Mouse (Mus musculus) intestine, embryonic 16.5 days (tissue): ENCODE data around the gene 4931409K22Rik. TPM values are rescaled to one million over a fixed set of nuclear protein-coding genes. Genes with fewer than 3 reads are reported as not detected.

ENCODE experiments used
- ATAC-seq: fragments of 200-750 bp; cut with Nextera tagmentation; 2 replicates; pipeline ENCODE4 v1.8.0; 2017; ENCODE audit warnings: moderate TSS enrichment, moderate library complexity
- H3K27ac ChIP-seq: fragments of 300-500 bp; sonication (generic); 2 replicates; pipeline ENCODE4 v1.5.1; 2014; ENCODE audit warnings: mild to moderate bottlenecking, low read length
- H3K27me3 ChIP-seq: fragments of 300-500 bp; sonication (generic); replicated peaks from 2 replicates; pipeline ENCODE4 v1.6.1; 2014; ENCODE audit warnings: low read length, control low read depth, mixed read lengths; ENCODE audit not compliant: control insufficient read depth, insufficient read depth
- H3K36me3 ChIP-seq: fragments of 300-500 bp; sonication (generic); 2 replicates; pipeline ENCODE4 v1.6.1; 2014; ENCODE audit warnings: low read length, control low read depth; ENCODE audit not compliant: control insufficient read depth, insufficient read depth
- H3K4me1 ChIP-seq: fragments of 300-500 bp; sonication (generic); 2 replicates; pipeline ENCODE4 v1.6.1; 2014; ENCODE audit warnings: low read length, control low read depth, mixed read lengths; ENCODE audit not compliant: control insufficient read depth, insufficient read depth
- H3K4me2 ChIP-seq: fragments of 300-500 bp; sonication (generic); 2 replicates; pipeline ENCODE4 v1.6.1; 2014; ENCODE audit warnings: low read depth, low read length, control low read depth
- H3K4me3 ChIP-seq: fragments of 300-500 bp; sonication (generic); 2 replicates; pipeline ENCODE4 v1.5.1; 2014; ENCODE audit warnings: mild to moderate bottlenecking, low read length
- H3K9ac ChIP-seq: fragments of 300-500 bp; sonication (generic); 2 replicates; pipeline ENCODE4 v1.6.1; 2014; ENCODE audit warnings: low read depth, low read length
- H3K9me3 ChIP-seq: fragments of 300-500 bp; sonication (generic); 2 replicates; pipeline ENCODE4 v1.6.1; 2016; ENCODE audit warnings: low read length, control low read depth; ENCODE audit not compliant: control insufficient read depth
- WGBS: fragments of 180-500 bp; shearing (Covaris S2); extraction: QIAGEN DNeasy Blood & Tissue Kit; methylation state at CpG from one replicate; pipeline ENCODE4 v1.1.7; 2014; 5-methylcytosine and 5-hydroxymethylcytosine counted together
- polyA plus RNA-seq: library from polyadenylated mRNA; unstranded; fragments of >200 nt; fragmentation: Nextera tagmentation; extraction: Ambion mirVana; gene quantifications from 2 replicates; pipeline ENCODE4 v1.2.1, GENCODE M21; 2015

4931409K22Rik gene
- polyA plus RNA-seq, 1 experiment from 2014 or later, result not detected

DNA sequence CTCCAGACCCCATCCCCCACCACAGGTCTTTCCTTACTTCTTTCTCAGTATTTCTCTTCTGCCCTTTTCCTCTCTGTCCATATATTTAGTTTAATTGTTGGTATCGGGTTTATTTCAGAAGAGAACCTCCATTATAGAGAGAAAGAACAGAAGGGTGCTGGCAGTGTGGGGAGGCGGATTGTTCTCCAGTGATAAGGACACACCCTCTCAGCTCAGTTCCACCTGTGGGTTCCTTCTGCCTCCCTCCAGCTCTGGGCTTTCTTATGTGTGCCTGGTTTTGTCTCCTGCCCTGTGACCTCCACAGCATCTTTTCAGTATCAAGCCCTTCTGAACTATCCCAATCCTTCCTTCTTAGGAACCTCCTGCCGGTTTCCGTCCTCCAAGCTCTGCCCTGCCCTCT lies 32.1 kb downstream of the 4931409K22Rik start:
- H3K27me3 ChIP-seq, result peaks cover 78% of the 10 kb centered on the region
- no peak overlapping the region for H3K9ac ChIP-seq
- no peak for ATAC-seq
- no peak overlapping the region for H3K27ac ChIP-seq
- H3K9me3 ChIP-seq, result no peaks in the 10 kb centered on the region
- no peak overlapping the region for H3K4me2 ChIP-seq
- no peak overlapping the region for H3K4me3 ChIP-seq
- H3K36me3 ChIP-seq, result no peaks in the 10 kb centered on the region
- WGBS, result 17% methylated on average over 4 of the region's 4 CpGs
- peaks cover 14% of the 10 kb centered on the region for H3K4me1 ChIP-seq

DNA sequence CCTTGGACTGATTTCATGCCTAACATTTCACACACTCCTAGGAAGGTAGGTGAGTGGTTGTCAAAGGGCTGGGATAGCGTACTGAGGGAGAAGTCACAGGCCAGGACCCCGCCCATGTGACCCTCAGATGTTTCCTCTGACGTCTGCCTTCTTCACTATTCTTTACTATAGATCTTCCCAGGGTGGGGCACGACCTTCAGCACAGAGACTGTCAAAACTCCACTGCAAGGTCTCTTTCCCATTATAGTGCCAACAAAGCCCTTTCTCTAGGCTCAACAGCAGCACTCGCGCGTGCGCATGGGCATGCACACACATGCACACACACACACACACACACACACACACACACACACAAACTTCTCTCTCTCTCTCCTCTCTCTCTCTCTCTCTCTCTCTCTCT lies 32.8 kb downstream of the 4931409K22Rik start:
- Histone ChIP-seq H3K36me3 (no peaks in the 10 kb centered on the region), H3K27me3 (peaks cover 71% of the 10 kb centered on the region), H3K4me3 (no peak overlapping the region), H3K9me3 (no peaks in the 10 kb centered on the region), H3K27ac (no peak overlapping the region), H3K4me1 (peaks cover 14% of the 10 kb centered on the region), H3K9ac (no peak overlapping the region), H3K4me2 (no peak overlapping the region)
- WGBS, result 43% methylated on average over 8 of the region's 8 CpGs
- ATAC-seq, result no peak

DNA sequence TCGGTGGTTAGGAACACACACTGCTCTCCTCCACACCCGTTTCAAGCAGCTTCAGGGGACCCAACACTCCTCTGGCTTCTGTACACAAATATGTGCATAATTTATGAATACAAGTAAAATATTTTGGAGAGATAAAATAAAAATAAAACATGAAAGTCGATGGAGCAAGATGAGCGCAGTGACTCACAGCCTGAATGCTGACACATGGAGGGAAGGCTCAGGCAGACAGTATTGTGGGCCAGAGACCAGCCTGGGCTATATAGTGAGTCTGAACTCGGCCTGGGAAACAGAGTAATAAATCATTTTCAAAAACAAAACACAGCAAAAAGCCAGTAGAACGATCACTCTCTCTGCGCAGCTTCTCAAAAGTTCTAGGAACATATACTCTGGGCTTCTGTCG lies 35.2 kb downstream of the 4931409K22Rik start:
- no peak overlapping the region for H3K27ac ChIP-seq
- H3K4me1 ChIP-seq, result peaks cover 5% of the 10 kb centered on the region
- no peak overlapping the region for H3K4me3 ChIP-seq
- no peaks in the 10 kb centered on the region for H3K36me3 ChIP-seq
- H3K9ac ChIP-seq, result no peak overlapping the region
- H3K4me2 ChIP-seq, result no peak overlapping the region
- no peak for ATAC-seq
- 58% methylated on average over 8 of the region's 8 CpGs for WGBS
- no peaks in the 10 kb centered on the region for H3K9me3 ChIP-seq
- H3K27me3 ChIP-seq, result peaks cover 48% of the 10 kb centered on the region

DNA sequence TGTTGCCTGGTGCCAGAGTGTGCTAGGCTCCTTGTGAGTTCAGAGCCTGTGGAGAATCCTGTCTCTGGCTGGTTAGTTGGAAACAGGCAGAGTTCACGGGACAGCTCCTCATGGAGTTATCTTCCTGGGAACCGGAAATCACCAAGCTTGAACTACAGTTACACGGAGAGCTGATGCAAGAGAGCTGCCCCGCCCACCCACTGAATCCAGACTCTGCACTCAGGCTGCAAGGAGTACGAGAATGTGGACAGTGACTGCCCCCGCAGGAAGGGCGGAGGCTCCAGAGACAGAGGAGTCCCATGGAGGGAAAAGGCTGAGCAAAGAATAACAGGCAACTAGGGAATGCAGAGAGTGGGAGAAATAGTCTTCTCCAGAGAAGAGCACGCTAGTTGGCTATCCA lies 44.3 kb downstream of the 4931409K22Rik start:
- Histone ChIP-seq H3K4me1 (no peaks in the 10 kb centered on the region), H3K9ac (no peak overlapping the region), H3K4me2 (no peak overlapping the region), H3K4me3 (no peak overlapping the region), H3K9me3 (no peaks in the 10 kb centered on the region; the same call in 1 of the 2 replicates), H3K36me3 (no peaks in the 10 kb centered on the region), H3K27me3 (no peaks in the 10 kb centered on the region; the same call in 1 of the 2 replicates), H3K27ac (no peak overlapping the region)
- 35% methylated on average over 8 of the region's 8 CpGs for WGBS
- peak; percentile 84 for ATAC-seq

DNA sequence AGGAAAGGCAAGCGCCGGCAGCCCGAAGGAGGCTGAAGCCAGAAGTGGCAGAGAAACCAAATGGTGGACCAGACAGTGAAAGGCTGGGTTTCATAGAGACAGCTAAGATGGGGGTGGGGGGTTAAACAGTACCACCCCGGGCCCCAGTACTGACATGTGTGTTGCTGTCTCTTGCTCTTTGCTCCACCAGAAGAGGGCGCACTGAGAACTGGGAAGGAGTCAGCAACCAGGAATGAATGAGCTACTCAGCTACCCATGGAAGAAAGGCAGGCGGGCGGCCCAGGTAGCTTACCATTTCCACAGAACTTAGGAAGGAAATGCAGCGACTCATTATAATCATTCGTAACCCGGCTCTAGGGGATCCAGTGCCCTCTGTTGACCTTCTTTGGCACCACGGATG lies 46.0 kb downstream of the 4931409K22Rik start:
- ATAC-seq, result no peak
- no peak overlapping the region for H3K9ac ChIP-seq
- no peak overlapping the region for H3K4me3 ChIP-seq
- 52% methylated on average over 11 of the region's 11 CpGs for whole genome bisulfite sequencing
- H3K9me3 ChIP-seq, result no peaks in the 10 kb centered on the region; the same call in 1 of the 2 replicates
- H3K4me1 ChIP-seq, result no peaks in the 10 kb centered on the region
- H3K27me3 ChIP-seq, result no peaks in the 10 kb centered on the region; the same call in 1 of the 2 replicates
- H3K4me2 ChIP-seq, result no peak overlapping the region
- no peak overlapping the region for H3K27ac ChIP-seq
- no peaks in the 10 kb centered on the region for H3K36me3 ChIP-seq

DNA sequence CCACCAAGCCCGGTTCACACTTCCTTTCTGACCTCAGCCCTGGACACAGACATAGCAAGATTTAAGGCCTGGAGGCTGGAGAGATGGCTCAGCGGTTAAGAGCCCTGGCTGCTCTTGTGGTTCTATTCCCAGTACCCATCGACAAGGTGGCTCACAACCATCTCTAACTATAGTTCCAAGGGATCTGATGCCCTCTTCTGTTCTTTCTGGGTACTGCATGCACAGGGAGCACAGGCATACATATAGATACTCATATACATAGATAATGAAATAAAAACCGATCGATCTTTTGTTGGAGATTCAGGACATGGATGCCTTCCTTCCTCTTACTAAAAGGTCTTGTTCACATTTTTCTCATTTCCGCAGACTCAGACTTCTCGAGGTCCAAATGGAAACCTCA lies 48.2 kb downstream of the 4931409K22Rik start:
- Histone ChIP-seq H3K4me2 (no peak overlapping the region), H3K9ac (no peak overlapping the region), H3K27ac (no peak overlapping the region), H3K4me3 (no peak overlapping the region), H3K36me3 (no peaks in the 10 kb centered on the region), H3K27me3 (peaks cover 3% of the 10 kb centered on the region; the same call in 1 of the 2 replicates), H3K9me3 (no peaks in the 10 kb centered on the region; the same call in 1 of the 2 replicates), H3K4me1 (no peaks in the 10 kb centered on the region)
- 90% methylated on average over 7 of the region's 7 CpGs for WGBS
- ATAC-seq, result no peak

DNA sequence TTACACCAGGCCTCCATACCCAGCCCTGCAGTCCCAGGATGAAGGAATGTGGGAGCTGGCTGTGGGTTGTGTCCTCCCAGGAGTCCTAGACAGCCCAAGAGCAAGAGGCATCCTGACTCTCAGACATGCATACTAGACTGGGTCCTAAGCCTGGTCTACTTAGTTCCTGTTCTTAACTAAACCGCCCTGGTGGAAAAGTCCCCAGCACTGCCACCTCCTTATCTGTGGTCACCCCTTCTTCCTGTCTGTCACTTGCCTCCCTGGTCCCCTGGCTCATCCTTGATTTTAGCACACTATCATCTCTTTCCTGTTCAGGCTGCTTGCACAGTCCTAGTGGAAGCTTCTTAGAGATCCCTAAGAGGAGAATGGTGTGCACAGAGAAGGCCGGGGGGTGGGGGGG lies 51.1 kb downstream of the 4931409K22Rik start:
- Histone ChIP-seq H3K9ac (no peak overlapping the region), H3K4me3 (no peak overlapping the region), H3K27me3 (peaks cover 3% of the 10 kb centered on the region; the same call in 1 of the 2 replicates), H3K9me3 (no peaks in the 10 kb centered on the region; the same call in 1 of the 2 replicates), H3K36me3 (peaks cover 13% of the 10 kb centered on the region; the same call in 1 of the 2 replicates), H3K4me1 (no peaks in the 10 kb centered on the region), H3K27ac (no peak overlapping the region), H3K4me2 (no peak overlapping the region)
- ATAC-seq, result no peak
- WGBS, result 59% methylated on average over 2 of the region's 2 CpGs

DNA sequence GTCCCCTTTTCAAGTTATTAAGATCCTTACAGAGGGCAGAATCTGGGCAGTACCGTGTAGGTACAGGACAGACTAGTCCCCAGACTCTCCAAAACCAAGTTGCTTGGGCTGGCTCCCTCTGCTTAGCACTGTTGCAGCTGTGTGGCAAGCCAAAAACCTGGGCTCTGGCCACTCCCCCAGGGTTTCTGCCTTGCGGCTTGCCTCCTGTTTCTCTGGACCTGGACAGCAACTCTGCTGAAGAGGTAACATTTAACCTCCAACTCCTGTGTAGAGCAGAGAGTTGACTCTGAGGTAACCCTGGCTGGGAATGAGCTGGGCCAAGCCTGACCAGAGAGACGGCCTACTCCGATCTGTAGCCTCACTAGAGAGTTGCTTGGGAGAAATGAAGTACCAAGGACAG lies 53.8 kb downstream of the 4931409K22Rik start:
- ATAC-seq, result no peak
- Histone ChIP-seq H3K9me3 (no peaks in the 10 kb centered on the region), H3K4me3 (no peak overlapping the region), H3K9ac (no peak overlapping the region), H3K4me1 (no peaks in the 10 kb centered on the region), H3K27ac (no peak overlapping the region), H3K4me2 (no peak overlapping the region), H3K27me3 (peaks cover 3% of the 10 kb centered on the region; the same call in 1 of the 2 replicates), H3K36me3 (peaks cover 20% of the 10 kb centered on the region)
- 76% methylated on average over 4 of the region's 4 CpGs for WGBS

DNA sequence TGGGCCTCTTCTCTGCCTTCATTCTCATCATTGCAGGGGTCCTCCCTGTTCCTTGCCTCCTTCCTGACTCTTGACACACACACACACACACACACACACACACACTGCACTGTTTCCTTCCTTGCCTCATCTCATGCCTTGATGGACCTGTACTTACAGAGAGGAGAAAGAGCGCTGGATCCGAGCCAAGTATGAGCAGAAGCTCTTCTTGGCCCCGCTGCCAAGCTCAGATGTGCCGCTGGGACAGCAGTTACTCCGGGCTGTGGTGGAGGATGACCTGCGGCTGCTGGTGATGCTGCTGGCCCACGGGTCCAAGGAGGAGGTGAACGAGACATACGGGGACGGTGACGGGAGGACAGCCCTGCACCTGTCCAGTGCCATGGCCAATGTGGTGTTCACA lies 55.8 kb downstream of the 4931409K22Rik start:
- Histone ChIP-seq H3K36me3 (peaks cover 20% of the 10 kb centered on the region), H3K4me1 (no peaks in the 10 kb centered on the region), H3K4me3 (no peak overlapping the region), H3K27ac (no peak overlapping the region), H3K4me2 (no peak overlapping the region), H3K27me3 (0 out of 2 replicates have a peak, but pooled peaks cover 3% of the 10 kb centered on the region), H3K9ac (no peak overlapping the region), H3K9me3 (no peaks in the 10 kb centered on the region)
- 82% methylated on average over 11 of the region's 11 CpGs for WGBS
- ATAC-seq, result no peak

DNA sequence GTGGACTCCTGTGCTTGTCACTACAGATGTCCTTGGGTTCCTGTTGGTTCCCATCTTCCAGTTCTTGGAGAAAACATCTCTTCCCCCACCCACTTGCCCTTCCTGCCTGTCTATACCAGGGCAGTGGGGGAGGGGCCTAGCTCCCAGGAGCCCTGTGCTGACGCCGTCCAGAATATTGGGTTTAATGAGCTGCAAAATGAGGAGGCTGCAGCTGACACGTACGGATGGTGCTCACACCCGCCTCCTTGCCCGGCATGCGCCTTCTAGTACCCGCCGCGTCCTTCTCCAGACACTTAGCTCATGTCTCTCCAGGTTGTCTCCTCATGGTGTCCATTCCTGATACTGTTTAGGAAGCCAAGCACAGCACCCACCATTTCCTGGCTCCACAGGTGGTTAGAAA lies 57.5 kb downstream of the 4931409K22Rik start:
- Histone ChIP-seq H3K4me1 (no peaks in the 10 kb centered on the region), H3K4me2 (no peak overlapping the region), H3K36me3 (peaks cover 23% of the 10 kb centered on the region), H3K27ac (no peak overlapping the region), H3K9me3 (no peaks in the 10 kb centered on the region), H3K27me3 (no peaks in the 10 kb centered on the region), H3K9ac (no peak overlapping the region), H3K4me3 (no peak overlapping the region)
- no peak for ATAC-seq
- 76% methylated on average over 10 of the region's 10 CpGs for WGBS
